Comparison of ENCODE assay signal across 8 mouse cellular contexts in genomic region chr15:3268247-3268646, GRCm38 (mm10). TPM values are rescaled to one million over a fixed set of nuclear protein-coding genes. Genes with fewer than 3 reads are reported as not detected.
DNase-seq lines count a peak whose midpoint lies in the region; ATAC-seq and TF ChIP-seq lines count a peak whose summit lies in the region.

TSS of gene Selenop (plus strand) at chr15:3268547.

- no peak within 1 kb of the TSS for H3K9ac ChIP-seq in forebrain, embryonic 13.5 days
- no peak within 1 kb of the TSS for H3K9ac ChIP-seq in limb, embryonic 14.5 days (ENCODE audit: low read depth, low read length, severe bottlenecking)
- no peak within 1 kb of the TSS for H3K9ac ChIP-seq in stomach, embryonic 14.5 days (replicated peaks; ENCODE audit: low read depth, low read length)

- peaks cover 23% of the 10 kb centered on the region for H3K4me1 ChIP-seq in thymus, adult 2 months (replicated peaks; ENCODE audit: control insufficient read depth, insufficient read depth, low read length)
- peaks cover 6% of the 10 kb centered on the region; the same call in 1 of the 2 replicates for H3K4me1 ChIP-seq in forebrain, embryonic 13.5 days
- H3K4me1 ChIP-seq in limb, embryonic 14.5 days (ENCODE audit: control insufficient read depth, insufficient read depth, low read length): peaks cover 14% of the 10 kb centered on the region
- H3K4me1 ChIP-seq in stomach, embryonic 14.5 days (ENCODE audit: control insufficient read depth, insufficient read depth, low read length): peaks cover 15% of the 10 kb centered on the region; the same call in 1 of the 2 replicates

- no peak within 1 kb of the TSS for H3K27ac ChIP-seq in thymus, adult 2 months (ENCODE audit: control insufficient read depth, insufficient read depth, low read length)
- H3K27ac ChIP-seq in forebrain, embryonic 13.5 days: no peak within 1 kb of the TSS
- no peak within 1 kb of the TSS for H3K27ac ChIP-seq in limb, embryonic 14.5 days (replicated peaks; ENCODE audit: low read depth, low read length)
- no peak within 1 kb of the TSS for H3K27ac ChIP-seq in stomach, embryonic 14.5 days (ENCODE audit: low read length)

- WGBS in thymus, adult 2 months: 96% methylated on average over 6 of the region's 6 CpGs
- WGBS in forebrain, embryonic 13.5 days: 73% methylated on average over 6 of the region's 6 CpGs
- WGBS in limb, embryonic 14.5 days: 82% methylated on average over 6 of the region's 6 CpGs
- 82% methylated on average over 6 of the region's 6 CpGs for WGBS in stomach, embryonic 14.5 days

- TF ChIP-seq POLR2A in thymus, adult 2 months (IDR thresholded peaks at IDR 0.05; ENCODE audit: control insufficient read depth, extremely low read depth, insufficient read depth, low read length, poor library complexity): no peak
- no peak for TF ChIP-seq POLR2A in limb, embryonic 14.5 days (IDR thresholded peaks at IDR 0.05; ENCODE audit: borderline replicate concordance, extremely low read depth, insufficient read depth, insufficient read length)

- no peak for TF ChIP-seq CTCF in thymus, adult 2 months (IDR thresholded peaks at IDR 0.05; ENCODE audit: borderline replicate concordance, control insufficient read depth, extremely low read depth, insufficient read depth, low read length, poor library complexity)

- H3K4me2 ChIP-seq in forebrain, embryonic 13.5 days: no peak within 1 kb of the TSS
- no peak within 1 kb of the TSS for H3K4me2 ChIP-seq in limb, embryonic 14.5 days (replicated peaks; ENCODE audit: low read depth, low read length, severe bottlenecking)
- no peak within 1 kb of the TSS for H3K4me2 ChIP-seq in stomach, embryonic 14.5 days (replicated peaks; ENCODE audit: low read depth, low read length)

- H3K9me3 ChIP-seq in forebrain, embryonic 13.5 days (replicated peaks): no peaks in the 10 kb centered on the region
- no peaks in the 10 kb centered on the region for H3K9me3 ChIP-seq in limb, embryonic 14.5 days (ENCODE audit: control insufficient read depth, low read length)
- H3K9me3 ChIP-seq in stomach, embryonic 14.5 days (ENCODE audit: control insufficient read depth, low read depth, low read length): no peaks in the 10 kb centered on the region

- no peak for DNase-seq in thymus, adult 2 months
- no peak for DNase-seq in thymus, adult 18-20 months
- DNase-seq in heart, postnatal 4 days: no peak
- no peak for DNase-seq in limb, embryonic 14.5 days (ENCODE audit: low spot score)
- DNase-seq in cerebellum, postnatal 4 days (ENCODE audit: low spot score in 2 of 2): no peak

- H3K27me3 ChIP-seq in thymus, adult 2 months (ENCODE audit: control insufficient read depth, insufficient read depth, low read length): no peaks in the 10 kb centered on the region
- H3K27me3 ChIP-seq in forebrain, embryonic 13.5 days: no peaks in the 10 kb centered on the region
- H3K27me3 ChIP-seq in limb, embryonic 14.5 days (ENCODE audit: control insufficient read depth, insufficient read depth, low read length): no peaks in the 10 kb centered on the region
- H3K27me3 ChIP-seq in stomach, embryonic 14.5 days (ENCODE audit: control insufficient read depth, insufficient read depth, low read length): no peaks in the 10 kb centered on the region

- ATAC-seq in forebrain, embryonic 13.5 days: no peak
- no peak for ATAC-seq in limb, embryonic 14.5 days (ENCODE audit: low FRiP score, low read depth)
- ATAC-seq in stomach, embryonic 14.5 days (ENCODE audit: insufficient number of reproducible peaks, insufficient read depth, low FRiP score, low read depth): no peak
- ATAC-seq in cerebellum, adult (ENCODE audit: insufficient number of reproducible peaks, low FRiP score, low TSS enrichment): no peak

- no peaks in the 10 kb centered on the region for H3K36me3 ChIP-seq in thymus, adult 2 months (ENCODE audit: control insufficient read depth, insufficient read depth, low read length)
- no peaks in the 10 kb centered on the region for H3K36me3 ChIP-seq in forebrain, embryonic 13.5 days (ENCODE audit: poor library complexity, severe bottlenecking)
- no peaks in the 10 kb centered on the region for H3K36me3 ChIP-seq in limb, embryonic 14.5 days (ENCODE audit: control insufficient read depth, insufficient read depth, low read length)
- H3K36me3 ChIP-seq in stomach, embryonic 14.5 days (ENCODE audit: control insufficient read depth, insufficient read depth, low read length): no peaks in the 10 kb centered on the region

- H3K4me3 ChIP-seq in thymus, adult 2 months (ENCODE audit: control insufficient read depth, insufficient read depth, low read length): no peak within 1 kb of the TSS
- H3K4me3 ChIP-seq in forebrain, embryonic 13.5 days: no peak within 1 kb of the TSS
- H3K4me3 ChIP-seq in limb, embryonic 14.5 days (replicated peaks; ENCODE audit: low read length): no peak within 1 kb of the TSS
- no peak within 1 kb of the TSS for H3K4me3 ChIP-seq in stomach, embryonic 14.5 days (ENCODE audit: low read depth, low read length)

RNA-seq across cellular contexts. Expression of gene Selenop, which starts in this region (rescaled TPM):
- polyA plus RNA-seq in thymus, adult 2 months (2012; rRNA removed): 193 and 199 TPM in 2 replicates
- 39.7 and 46.8 TPM in 2 replicates for polyA plus RNA-seq in forebrain, embryonic 13.5 days (2015; fragmentation: Nextera tagmentation; extraction: Ambion mirVana)
- total RNA-seq in heart, postnatal 4 days (2021): 100 to 1,000 TPM; 162 to 179 TPM
- 96.9 and 99.2 TPM in 2 replicates for polyA plus RNA-seq in limb, embryonic 14.5 days (2012; rRNA removed)
- polyA plus RNA-seq in limb, embryonic 14.5 days (2014; fragmentation: Nextera tagmentation; extraction: Ambion mirVana): 174 and 191 TPM in 2 replicates
- 152 and 177 TPM in 2 replicates for polyA plus RNA-seq in stomach, embryonic 14.5 days (2014; fragmentation: Nextera tagmentation; extraction: Ambion mirVana)
